In genomic region chr8:120509136-120510034, GRCm38 (mm10) we compare ENCODE assay signal across 8 mouse cellular contexts.
A peak's percentile ranks its signal among the peaks of the same experiment; 100 is the strongest.
DNase-seq lines count a peak whose midpoint lies in the region; ATAC-seq and TF ChIP-seq lines count a peak whose summit lies in the region.

No protein-coding gene starts in this region.

- no peak for TF ChIP-seq POLR2A in small intestine, adult 2 months (IDR thresholded peaks at IDR 0.05; ENCODE audit: low read depth, low read length)

- H3K4me1 ChIP-seq in hindbrain, embryonic 11.5 days (replicated peaks; ENCODE audit: control insufficient read depth, insufficient read depth, low read length) = peaks cover 75% of the 10 kb centered on the region
- H3K4me1 ChIP-seq in lung, embryonic 16.5 days (replicated peaks; ENCODE audit: control insufficient read depth, insufficient read depth, low read length) = peaks cover 56% of the 10 kb centered on the region
- H3K4me1 ChIP-seq in small intestine, adult 2 months (ENCODE audit: control insufficient read depth, insufficient read depth, insufficient read length, low read length) = peaks cover 29% of the 10 kb centered on the region

- TF ChIP-seq CTCF in small intestine, adult 2 months (IDR thresholded peaks at IDR 0.05; ENCODE audit: extremely low read depth, insufficient read length, insufficient replicate concordance, low read depth, low read length) = peak; percentile 16; the same call in 1 of the 2 replicates

- H3K9ac ChIP-seq in hindbrain, embryonic 11.5 days (ENCODE audit: low read depth, low read length) = peak overlapping the region; percentile 17; the same call in 1 of the 2 replicates
- 0 out of 2 replicates have a peak overlapping the region, but pooled peaks have one; percentile 8 for H3K9ac ChIP-seq in lung, embryonic 16.5 days (ENCODE audit: low read length)

- peak; percentile 85 for ATAC-seq in hindbrain, embryonic 11.5 days (ENCODE audit: low FRiP score)
- peak; percentile 63 for ATAC-seq in lung, embryonic 16.5 days (ENCODE audit: low read depth)

- DNase-seq in ES-CJ7 (ENCODE audit: low read depth, low spot score) = peak; percentile 98
- peak; percentile 92 for DNase-seq in embryo, embryonic 11 days
- DNase-seq in hindbrain, embryonic 11.5 days (ENCODE audit: low spot score) = peak; percentile 84
- DNase-seq in frontal cortex, postnatal 10 days (ENCODE audit: low spot score in 2 of 2) = no peak
- DNase-seq in left cerebral cortex, adult 9 months (ENCODE audit: low spot score in 2 of 2) = no peak
- DNase-seq in urinary bladder, postnatal 25 days (ENCODE audit: low spot score) = no peak

- H3K4me2 ChIP-seq in hindbrain, embryonic 11.5 days (replicated peaks; ENCODE audit: low read depth, low read length) = peak overlapping the region; percentile 36
- H3K4me2 ChIP-seq in lung, embryonic 16.5 days (ENCODE audit: low read depth, low read length) = peak overlapping the region; percentile 40

- H3K27ac ChIP-seq in hindbrain, embryonic 11.5 days (ENCODE audit: low read depth, low read length) = peak overlapping the region; percentile 67
- no peak overlapping the region; the same call in 1 of the 2 replicates for H3K27ac ChIP-seq in lung, embryonic 16.5 days (ENCODE audit: low read length)
- no peak overlapping the region for H3K27ac ChIP-seq in small intestine, adult 2 months (ENCODE audit: insufficient read depth, low read depth, low read length)

- no peak overlapping the region for H3K4me3 ChIP-seq in hindbrain, embryonic 11.5 days (ENCODE audit: low read depth, low read length)
- H3K4me3 ChIP-seq in lung, embryonic 16.5 days (ENCODE audit: low read length) = peak overlapping the region; percentile 14
- no peak overlapping the region for H3K4me3 ChIP-seq in small intestine, adult 2 months (ENCODE audit: low read depth, low read length)

- H3K9me3 ChIP-seq in hindbrain, embryonic 11.5 days (ENCODE audit: control insufficient read depth, low read length) = no peaks in the 10 kb centered on the region
- H3K9me3 ChIP-seq in lung, embryonic 16.5 days (ENCODE audit: control insufficient read depth, low read length) = no peaks in the 10 kb centered on the region

- 1% methylated on average over 21 of the region's 21 CpGs for WGBS in hindbrain, embryonic 11.5 days
- WGBS in lung, embryonic 16.5 days = 11% methylated on average over 21 of the region's 21 CpGs
- WGBS in small intestine, adult 2 months = 48% methylated on average over 21 of the region's 21 CpGs

- no peaks in the 10 kb centered on the region for H3K27me3 ChIP-seq in hindbrain, embryonic 11.5 days (ENCODE audit: control insufficient read depth, insufficient read depth, low read length)
- no peaks in the 10 kb centered on the region for H3K27me3 ChIP-seq in lung, embryonic 16.5 days (ENCODE audit: control insufficient read depth, insufficient read depth, low read depth, low read length)
- no peaks in the 10 kb centered on the region for H3K27me3 ChIP-seq in small intestine, adult 2 months (ENCODE audit: control insufficient read depth, insufficient read depth, low read length)

- H3K36me3 ChIP-seq in hindbrain, embryonic 11.5 days (ENCODE audit: control insufficient read depth, insufficient read depth, low read length) = no peaks in the 10 kb centered on the region
- H3K36me3 ChIP-seq in lung, embryonic 16.5 days (ENCODE audit: control insufficient read depth, insufficient read depth, low read length) = no peaks in the 10 kb centered on the region
- H3K36me3 ChIP-seq in small intestine, adult 2 months (ENCODE audit: control insufficient read depth, insufficient read depth, low read length) = peaks cover 3% of the 10 kb centered on the region; the same call in 1 of the 2 replicates

Comparison
In these comparisons a context has a peak if more than half of its experiments do, and no peak if none do; other contexts are left out.
1. DNase-seq: peak in ES-CJ7 (single experiment), embryo, embryonic 11 days (single experiment) and hindbrain, embryonic 11.5 days (single experiment); none in frontal cortex, postnatal 10 days (0 of 2), left cerebral cortex, adult 9 months (0 of 2) and urinary bladder, postnatal 25 days (single experiment).